Mouse (Mus musculus) limb, embryonic 10.5 days (tissue): ENCODE data around the gene Grid1. TPM values are rescaled to one million over a fixed set of nuclear protein-coding genes. Genes with fewer than 3 reads are reported as not detected.

Source experiments
- DNase-seq: peaks from one replicate; pipeline ENCODE4 v3.0.0-alpha.2; 2017; ENCODE audit warnings: low spot score
- H3K27ac ChIP-seq: fragments of 300-500 bp; sonication (generic); 2 replicates; pipeline ENCODE4 v1.5.1; 2016; ENCODE audit warnings: mild to moderate bottlenecking
- H3K27me3 ChIP-seq: fragments of 300-500 bp; sonication (generic); 2 replicates; pipeline ENCODE4 v1.6.1; 2016; ENCODE audit warnings: low read depth, mild to moderate bottlenecking; ENCODE audit not compliant: poor library complexity, severe bottlenecking
- H3K36me3 ChIP-seq: fragments of 300-500 bp; sonication (generic); 2 replicates; pipeline ENCODE4 v1.6.1; 2016; ENCODE audit warnings: mild to moderate bottlenecking, moderate library complexity
- H3K4me1 ChIP-seq: fragments of 300-500 bp; sonication (generic); 2 replicates; pipeline ENCODE4 v1.6.1; 2016
- H3K4me3 ChIP-seq: fragments of 300-500 bp; sonication (generic); 2 replicates; pipeline ENCODE4 v1.5.1; 2016; ENCODE audit warnings: mild to moderate bottlenecking, moderate library complexity
- H3K9me3 ChIP-seq: fragments of 300-500 bp; sonication (generic); replicated peaks from 2 replicates; pipeline ENCODE4 v1.6.1; 2016; ENCODE audit warnings: mild to moderate bottlenecking
- WGBS: fragments of 180-500 bp; shearing (Covaris S2); methylation state at CpG from one replicate; pipeline ENCODE4 v1.1.7; 2016; 5-methylcytosine and 5-hydroxymethylcytosine counted together
- polyA plus RNA-seq: library from polyadenylated mRNA; unstranded; fragments of >200 nt; fragmentation: Nextera tagmentation; extraction: Ambion mirVana; gene quantifications from 2 replicates; pipeline ENCODE4 v1.2.1, GENCODE M21; 2016

Gene Grid1
- polyA plus RNA-seq, 1 experiment from 2014 or later, result 0.05 TPM

DNA sequence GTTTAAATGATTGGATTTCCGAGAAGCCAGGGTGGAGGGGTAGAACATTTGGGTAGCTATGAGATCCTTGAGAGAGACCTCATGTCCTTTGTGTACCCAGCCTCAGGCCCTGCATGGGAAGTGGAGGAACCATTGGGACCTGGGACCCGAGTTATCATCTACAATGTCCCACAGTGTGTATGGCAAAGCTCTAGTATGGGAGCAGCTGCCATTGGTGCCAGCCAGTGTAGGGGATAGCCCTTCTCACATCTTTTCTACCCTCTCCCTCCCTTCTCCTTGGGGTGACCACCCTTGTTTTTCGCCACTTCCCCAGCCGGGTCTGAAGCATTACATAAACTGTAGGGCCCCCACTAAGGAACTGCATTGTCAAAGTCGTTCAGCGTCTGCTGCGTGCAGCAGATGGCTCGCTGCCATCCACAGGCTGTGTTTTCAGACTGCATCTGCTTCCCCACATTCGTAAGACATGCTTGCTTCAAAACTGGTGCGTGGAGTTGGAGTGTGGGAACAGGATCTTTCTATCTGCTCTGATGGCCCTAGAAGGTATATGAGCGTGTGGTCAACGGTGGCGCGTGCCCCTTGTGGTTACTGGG, 124.6 kb downstream of the Grid1 start:
- H3K27me3 ChIP-seq, result no peaks in the 10 kb centered on the region
- H3K4me3 ChIP-seq, result no peak overlapping the region
- DNase-seq, result no peak
- no peaks in the 10 kb centered on the region for H3K9me3 ChIP-seq
- H3K36me3 ChIP-seq, result no peaks in the 10 kb centered on the region
- no peaks in the 10 kb centered on the region for H3K4me1 ChIP-seq
- WGBS, result 95% methylated on average over 14 of the region's 14 CpGs
- no peak overlapping the region for H3K27ac ChIP-seq

DNA sequence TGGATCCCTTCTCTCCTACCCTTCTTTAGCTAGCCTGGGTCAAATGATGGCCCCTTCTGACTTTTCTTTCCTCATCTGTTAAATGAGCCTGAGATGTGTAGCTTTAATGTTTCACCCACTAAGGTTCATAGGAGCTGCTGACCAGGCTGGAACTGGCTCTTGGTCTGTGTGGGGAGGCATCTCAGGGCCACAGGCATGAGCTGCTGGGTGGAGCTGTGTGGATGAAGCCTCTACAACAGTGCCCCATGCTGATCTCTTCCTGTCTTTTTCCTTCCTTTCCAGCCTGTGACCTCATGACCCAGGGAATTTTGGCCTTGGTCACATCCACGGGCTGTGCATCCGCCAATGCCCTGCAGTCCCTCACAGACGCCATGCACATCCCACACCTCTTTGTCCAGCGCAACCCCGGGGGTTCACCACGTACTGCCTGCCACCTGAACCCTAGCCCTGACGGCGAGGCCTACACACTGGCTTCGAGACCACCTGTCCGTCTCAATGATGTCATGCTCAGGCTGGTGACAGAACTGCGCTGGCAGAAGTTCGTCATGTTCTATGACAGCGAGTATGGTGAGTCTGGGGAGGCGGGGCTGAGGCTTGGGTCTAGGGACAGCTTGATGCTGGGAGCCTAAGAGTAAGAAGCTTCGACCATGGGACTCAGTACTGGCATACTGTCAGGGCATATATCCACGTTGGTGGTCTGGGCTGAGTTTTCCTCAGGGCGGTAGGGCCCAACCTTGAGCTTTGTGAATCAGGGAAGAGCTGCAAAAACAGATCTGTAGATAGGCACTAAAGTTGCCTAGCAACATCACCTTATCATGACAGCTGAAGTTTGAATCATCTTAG, 125.8 kb downstream of the Grid1 start:
- no peaks in the 10 kb centered on the region for H3K4me1 ChIP-seq
- no peak overlapping the region for H3K27ac ChIP-seq
- no peak for DNase-seq
- no peaks in the 10 kb centered on the region for H3K9me3 ChIP-seq
- no peaks in the 10 kb centered on the region for H3K27me3 ChIP-seq
- 89% methylated on average over 17 of the region's 17 CpGs for WGBS
- no peaks in the 10 kb centered on the region for H3K36me3 ChIP-seq
- no peak overlapping the region for H3K4me3 ChIP-seq

DNA sequence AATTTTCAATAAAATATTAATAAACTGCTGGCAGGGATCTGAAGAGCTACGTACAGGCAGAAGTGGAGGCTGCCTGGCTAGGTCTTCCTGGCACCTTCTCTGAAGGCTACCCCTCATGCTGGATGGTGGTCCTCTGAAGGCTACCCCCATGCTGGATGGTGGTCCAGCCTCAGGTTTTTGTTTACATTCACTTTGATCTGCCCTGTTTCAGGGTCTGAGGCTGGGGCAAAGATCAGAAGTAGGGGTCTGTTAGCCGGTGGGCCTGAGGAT, 126.3 kb downstream of the Grid1 start:
- Histone ChIP-seq H3K27ac (no peak overlapping the region), H3K4me3 (no peak overlapping the region), H3K4me1 (no peaks in the 10 kb centered on the region), H3K27me3 (no peaks in the 10 kb centered on the region), H3K36me3 (no peaks in the 10 kb centered on the region), H3K9me3 (no peaks in the 10 kb centered on the region)
- WGBS, result 82% methylated on average over 2 of the region's 2 CpGs
- DNase-seq, result no peak

DNA sequence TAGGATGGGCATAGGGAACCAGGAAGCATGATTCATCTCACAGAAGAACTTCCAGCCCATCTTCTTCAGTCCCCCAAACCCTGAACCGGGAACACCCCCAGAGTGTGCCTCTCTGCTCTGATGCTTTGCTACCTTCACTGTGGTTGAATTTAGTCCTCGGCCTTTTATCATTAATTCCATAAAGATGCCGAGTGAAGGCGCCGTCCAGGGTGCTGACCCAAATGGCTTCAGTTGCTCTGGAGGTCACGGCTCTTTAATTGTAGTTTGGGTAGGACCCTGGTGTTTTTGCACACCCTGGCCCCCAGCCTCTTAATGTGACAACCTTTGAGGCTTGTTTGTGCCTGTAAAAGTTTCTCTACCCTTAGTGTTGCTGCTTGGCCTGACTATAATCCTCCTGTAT, 128.3 kb downstream of the Grid1 start:
- Histone ChIP-seq H3K4me3 (no peak overlapping the region), H3K9me3 (no peaks in the 10 kb centered on the region), H3K36me3 (no peaks in the 10 kb centered on the region), H3K4me1 (no peaks in the 10 kb centered on the region), H3K27me3 (no peaks in the 10 kb centered on the region), H3K27ac (no peak overlapping the region)
- no peak for DNase-seq
- WGBS, result 78% methylated on average over 6 of the region's 6 CpGs

DNA sequence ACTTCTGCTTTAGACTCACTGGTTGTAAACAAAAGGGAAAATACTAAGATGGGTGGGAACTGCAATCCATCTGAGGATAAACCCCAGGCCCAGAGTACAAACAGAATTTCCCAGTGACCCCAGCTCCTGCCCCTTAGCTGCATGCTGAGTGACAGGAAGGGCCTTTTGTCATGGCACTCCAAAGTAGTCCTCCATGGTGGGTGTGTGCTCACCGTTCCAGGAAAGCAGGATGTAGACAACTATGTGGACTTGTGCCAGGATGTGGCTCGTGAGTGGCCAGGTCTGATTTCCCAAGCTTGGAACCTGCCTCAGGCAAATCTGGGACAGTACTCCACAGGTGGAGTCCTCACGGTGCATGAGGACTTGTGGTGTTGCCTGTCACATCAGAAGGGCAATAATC, 132.4 kb downstream of the Grid1 start:
- DNase-seq, result no peak
- Histone ChIP-seq H3K4me3 (no peak overlapping the region), H3K9me3 (no peaks in the 10 kb centered on the region), H3K36me3 (no peaks in the 10 kb centered on the region), H3K27me3 (no peaks in the 10 kb centered on the region), H3K4me1 (no peaks in the 10 kb centered on the region), H3K27ac (no peak overlapping the region)
- 77% methylated on average over 3 of the region's 3 CpGs for WGBS

GRCm38 (mm10) chr14:34953566-34953965, 133.7 kb downstream of the Grid1 start:
- H3K27ac ChIP-seq, result no peak overlapping the region
- H3K4me1 ChIP-seq, result no peaks in the 10 kb centered on the region
- no peaks in the 10 kb centered on the region for H3K9me3 ChIP-seq
- H3K4me3 ChIP-seq, result no peak overlapping the region
- no peaks in the 10 kb centered on the region for H3K36me3 ChIP-seq
- DNase-seq, result no peak
- WGBS, result 91% methylated on average over 9 of the region's 9 CpGs
- no peaks in the 10 kb centered on the region for H3K27me3 ChIP-seq

- no peaks in the 10 kb centered on the region for H3K27me3 ChIP-seq
- no peaks in the 10 kb centered on the region for H3K4me1 ChIP-seq
- H3K4me3 ChIP-seq, result no peak overlapping the region
- H3K27ac ChIP-seq, result no peak overlapping the region
- WGBS, result 97% methylated on average over 1 of the region's 1 CpGs
- DNase-seq, result no peak
- H3K9me3 ChIP-seq, result no peaks in the 10 kb centered on the region
- no peaks in the 10 kb centered on the region for H3K36me3 ChIP-seq
These were observed 135.8 kb downstream of the Grid1 start for GRCm38 (mm10) chr14:34955689-34956088.

DNA sequence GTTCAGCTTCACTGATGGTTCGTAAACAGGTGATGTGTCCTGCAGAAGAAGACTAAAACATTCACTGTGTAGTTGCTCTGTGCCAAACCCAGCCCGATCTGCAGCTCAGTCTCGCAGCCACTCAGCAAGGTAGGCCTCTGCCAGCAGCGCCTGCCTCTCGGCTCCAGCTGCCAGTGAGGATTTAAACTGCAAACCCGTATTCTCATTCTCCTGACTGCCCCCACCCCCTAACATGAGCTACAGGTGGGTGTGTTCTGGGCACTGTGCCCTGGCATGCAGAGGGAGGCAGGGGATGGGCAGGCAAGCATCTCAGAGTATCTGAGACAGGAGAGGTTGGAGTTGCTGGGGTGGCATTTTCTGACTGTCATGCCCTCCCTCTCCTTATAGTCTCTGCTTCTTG, 140.3 kb downstream of the Grid1 start:
- Histone ChIP-seq H3K4me1 (no peaks in the 10 kb centered on the region), H3K36me3 (no peaks in the 10 kb centered on the region), H3K27ac (no peak overlapping the region), H3K4me3 (no peak overlapping the region), H3K27me3 (no peaks in the 10 kb centered on the region), H3K9me3 (no peaks in the 10 kb centered on the region)
- WGBS, result 78% methylated on average over 6 of the region's 6 CpGs
- no peak for DNase-seq

GRCm38 (mm10) chr14:34963616-34964168, 143.8 kb downstream of the Grid1 start:
- Histone ChIP-seq H3K4me1 (no peaks in the 10 kb centered on the region), H3K27ac (no peak overlapping the region), H3K9me3 (no peaks in the 10 kb centered on the region), H3K4me3 (no peak overlapping the region), H3K36me3 (no peaks in the 10 kb centered on the region), H3K27me3 (no peaks in the 10 kb centered on the region)
- 90% methylated on average over 4 of the region's 4 CpGs for WGBS
- no peak for DNase-seq

DNA sequence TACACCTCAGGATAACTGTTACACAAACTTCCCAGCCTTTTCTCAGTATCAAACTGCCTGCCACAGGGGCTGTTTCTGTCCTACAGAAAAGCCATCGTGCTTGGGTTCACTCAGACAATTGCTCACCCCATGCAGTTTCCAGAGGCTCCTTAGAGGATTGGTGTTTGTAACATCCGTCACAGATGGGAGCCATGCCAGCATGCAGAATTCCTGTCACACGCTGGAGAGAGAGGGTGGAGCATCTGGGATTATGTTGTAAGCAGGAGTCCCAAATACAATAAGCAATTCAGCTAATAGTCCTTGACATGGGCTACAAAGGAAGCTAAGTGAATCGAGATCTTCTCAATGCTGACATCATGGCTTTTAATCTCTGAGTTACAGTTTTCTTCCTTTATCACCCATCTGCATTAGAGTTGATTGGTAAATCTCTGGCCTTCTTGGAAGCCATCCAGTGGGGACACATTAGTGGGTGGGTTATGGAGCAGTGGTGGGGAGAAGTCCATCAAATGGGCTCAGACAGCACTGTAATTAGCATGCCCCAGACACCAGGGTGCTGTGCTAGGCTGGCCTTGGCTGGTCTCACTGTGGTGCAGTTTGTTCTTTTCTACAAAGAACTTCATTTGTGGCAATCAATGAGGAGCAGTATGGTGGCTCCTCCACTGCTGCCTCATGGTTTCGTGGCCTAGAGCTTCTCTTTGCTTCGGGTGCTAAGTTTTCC, 149.4 kb downstream of the Grid1 start:
- Histone ChIP-seq H3K27me3 (no peaks in the 10 kb centered on the region), H3K4me3 (no peak overlapping the region), H3K4me1 (no peaks in the 10 kb centered on the region), H3K36me3 (no peaks in the 10 kb centered on the region), H3K27ac (no peak overlapping the region), H3K9me3 (no peaks in the 10 kb centered on the region)
- 68% methylated on average over 6 of the region's 6 CpGs for WGBS
- DNase-seq, result no peak

DNA sequence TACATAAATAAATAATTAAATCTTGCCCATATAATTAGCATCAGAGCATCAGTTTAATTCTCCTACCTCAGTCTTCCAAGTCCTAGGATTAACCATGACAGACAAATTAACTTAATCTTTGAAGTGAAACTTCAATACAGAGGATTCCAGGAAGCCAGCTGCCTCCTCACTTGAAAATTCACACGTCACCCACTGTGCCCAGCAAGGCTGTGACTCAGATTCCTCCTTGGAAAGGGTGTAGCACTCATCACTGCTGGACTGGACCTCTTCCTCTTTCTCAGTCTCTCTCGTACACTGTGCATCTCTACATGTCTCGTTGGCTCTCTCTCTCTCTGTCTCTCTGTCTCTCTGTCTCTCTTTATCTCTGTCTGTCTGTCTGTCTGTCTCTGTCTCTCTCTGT, 153.0 kb downstream of the Grid1 start:
- Histone ChIP-seq H3K27ac (no peak overlapping the region), H3K9me3 (no peaks in the 10 kb centered on the region), H3K4me3 (no peak overlapping the region), H3K27me3 (no peaks in the 10 kb centered on the region), H3K4me1 (no peaks in the 10 kb centered on the region), H3K36me3 (no peaks in the 10 kb centered on the region)
- WGBS, result 87% methylated on average over 3 of the region's 3 CpGs
- DNase-seq, result no peak

- DNase-seq, result no peak
- Histone ChIP-seq H3K9me3 (no peaks in the 10 kb centered on the region), H3K4me1 (no peaks in the 10 kb centered on the region), H3K36me3 (no peaks in the 10 kb centered on the region), H3K27ac (no peak overlapping the region), H3K4me3 (no peak overlapping the region), H3K27me3 (no peaks in the 10 kb centered on the region)
- WGBS, result 30% methylated on average over 2 of the region's 2 CpGs
These were observed 160.8 kb downstream of the Grid1 start for GRCm38 (mm10) chr14:34980756-34981155.

GRCm38 (mm10) chr14:34989131-34989530, 169.2 kb downstream of the Grid1 start:
- H3K36me3 ChIP-seq, result no peaks in the 10 kb centered on the region
- H3K27ac ChIP-seq, result no peak overlapping the region
- DNase-seq, result no peak
- H3K9me3 ChIP-seq, result no peaks in the 10 kb centered on the region
- H3K4me1 ChIP-seq, result no peaks in the 10 kb centered on the region
- no peaks in the 10 kb centered on the region for H3K27me3 ChIP-seq
- WGBS, result 80% methylated on average over 5 of the region's 5 CpGs
- H3K4me3 ChIP-seq, result no peak overlapping the region
